Mouse (Mus musculus): ENCODE data around the gene Barx1.

- no peak for TF ChIP-seq CTCF (IDR thresholded peaks at IDR 0.05; ENCODE audit: low read depth, low read length)
- no peak for TF ChIP-seq GATA1 (IDR thresholded peaks at IDR 0.05; ENCODE audit: borderline replicate concordance, low read length)
- TF ChIP-seq TAL1 (conservative IDR thresholded peaks at IDR 0.05; ENCODE audit: low read depth, low read length), result no peak
Measured at GRCm38 (mm10) chr13:48667461-48667860, 4.7 kb downstream of the Barx1 start.
